Mouse (Mus musculus) urinary bladder, postnatal 36 days (tissue): ENCODE data around the gene Eci2.
"Not testable (repeated sequence)": the region's sequence is repeated elsewhere in the genome, so short reads cannot be mapped to it uniquely, and the experiment has no call there.

ENCODE experiments used
- DNase-seq, 2 experiments: peaks; one replicate each; pipeline ENCODE4 v3.0.0; 2022; ENCODE audit warnings: low spot score in 2 of 2, mixed read lengths in 1 of 2

Gene Eci2

DNA sequence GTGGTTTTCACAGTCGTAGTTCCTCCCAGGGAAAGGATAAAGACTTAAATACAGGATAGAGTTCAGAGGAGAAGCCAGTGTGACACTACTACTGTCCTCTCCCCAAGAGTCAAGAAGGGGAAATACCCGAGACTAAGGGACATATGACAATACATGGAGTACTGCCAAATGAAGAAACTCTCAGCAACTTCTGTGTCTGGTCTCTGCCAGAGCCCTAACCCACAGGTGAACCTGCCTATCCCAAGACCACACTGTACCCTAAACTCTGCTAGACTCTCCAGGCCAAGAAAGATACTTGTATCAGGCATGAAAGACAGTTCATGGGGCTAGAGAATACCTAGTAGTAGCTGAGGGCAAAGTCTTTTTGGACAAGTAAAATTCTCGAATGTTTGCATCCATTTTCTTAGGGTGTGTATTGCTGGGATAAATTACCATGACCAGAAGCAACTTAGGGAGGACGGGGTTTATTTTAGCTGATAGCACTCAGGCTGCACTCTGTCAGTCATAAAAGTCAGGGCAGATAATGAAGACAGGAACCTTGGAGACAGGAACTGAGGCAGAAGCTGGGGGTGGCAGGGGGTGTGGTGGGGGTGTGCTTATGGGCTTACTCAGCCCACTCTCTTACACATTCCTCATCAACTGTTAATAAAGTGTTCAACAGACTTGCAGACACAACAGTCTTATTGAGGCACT lies 35.2 kb downstream of the Eci2 start:
- DNase-seq: no peak

DNA sequence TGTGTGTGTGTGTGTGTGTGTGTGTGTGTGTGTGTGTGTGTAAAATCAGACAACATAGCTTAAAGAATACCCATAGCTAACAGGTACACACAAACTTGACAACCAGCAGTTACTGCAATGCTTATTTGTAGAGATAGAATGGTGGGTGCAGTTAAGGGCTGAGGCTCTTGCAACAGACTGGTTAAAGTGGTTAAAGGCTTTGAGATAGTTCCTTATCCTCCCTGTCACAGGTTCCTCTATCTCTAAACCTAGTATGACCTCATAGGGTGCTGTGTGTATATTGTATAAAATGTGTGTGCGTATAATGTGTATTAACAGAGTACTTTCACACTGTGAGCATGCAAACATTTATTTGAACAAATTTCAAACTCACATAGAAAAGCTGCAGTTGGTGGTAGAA lies 43.4 kb downstream of the Eci2 start:
- DNase-seq: not testable (repeated sequence)

DNA sequence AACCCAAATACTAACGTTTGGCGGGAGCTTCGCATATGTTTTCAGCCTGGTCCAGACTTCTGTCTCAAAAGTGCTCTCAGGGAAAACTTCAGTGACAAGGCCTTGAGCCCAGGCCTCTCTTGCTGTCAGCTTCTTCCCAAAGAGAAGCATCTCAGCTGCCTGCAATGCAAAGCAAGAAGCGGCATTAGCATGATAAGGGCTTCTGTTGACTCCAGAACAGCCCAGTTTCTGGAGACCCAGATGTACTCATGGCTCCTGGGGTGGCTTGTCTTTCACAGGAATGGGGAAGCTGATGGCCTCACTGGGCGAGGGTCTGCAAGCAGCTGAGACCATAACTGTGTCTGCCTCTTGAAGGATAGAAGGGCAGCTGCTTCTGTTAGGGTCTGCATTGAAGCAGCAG lies 48.3 kb downstream of the Eci2 start:
- DNase-seq: not testable (repeated sequence)

DNA sequence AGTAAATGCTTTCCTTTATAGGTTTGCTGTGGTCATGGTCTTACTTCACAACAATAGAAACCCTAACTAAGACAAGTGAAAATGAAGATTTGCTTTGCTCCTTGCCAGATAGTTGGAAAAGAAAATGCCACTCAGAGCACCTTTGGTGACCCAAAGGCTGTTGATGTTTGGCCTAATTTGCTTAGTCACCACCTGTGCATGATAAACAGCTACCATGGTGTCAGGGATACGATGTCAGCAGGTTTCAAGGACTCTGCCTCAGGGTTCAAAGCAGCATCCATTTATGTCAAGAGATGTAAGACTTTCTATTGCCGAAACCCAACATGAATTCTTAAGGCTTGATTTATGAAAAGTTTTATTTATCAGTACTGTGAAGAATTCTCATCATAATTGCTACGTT lies 49.5 kb downstream of the Eci2 start:
- no peak for DNase-seq

DNA sequence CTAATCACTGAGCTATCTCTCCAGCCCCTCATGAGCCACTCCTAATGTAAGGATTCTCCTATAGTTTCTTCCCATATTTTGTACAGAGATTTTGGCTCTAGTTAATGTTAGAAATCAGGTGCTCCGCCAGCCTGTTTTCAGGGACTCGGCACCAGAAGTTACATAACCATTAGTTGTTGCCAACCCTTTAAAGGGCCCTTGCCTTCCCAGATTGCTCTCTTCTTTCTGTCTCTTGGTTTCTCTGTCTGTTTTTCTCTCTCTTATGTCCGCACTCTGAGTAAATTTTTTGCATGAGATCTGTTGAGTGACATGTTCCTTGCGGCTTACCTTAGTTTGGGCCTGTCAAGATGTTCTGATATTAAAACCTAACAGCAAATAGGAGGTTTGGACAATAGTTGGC lies 50.8 kb downstream of the Eci2 start:
- no peak for DNase-seq

DNA sequence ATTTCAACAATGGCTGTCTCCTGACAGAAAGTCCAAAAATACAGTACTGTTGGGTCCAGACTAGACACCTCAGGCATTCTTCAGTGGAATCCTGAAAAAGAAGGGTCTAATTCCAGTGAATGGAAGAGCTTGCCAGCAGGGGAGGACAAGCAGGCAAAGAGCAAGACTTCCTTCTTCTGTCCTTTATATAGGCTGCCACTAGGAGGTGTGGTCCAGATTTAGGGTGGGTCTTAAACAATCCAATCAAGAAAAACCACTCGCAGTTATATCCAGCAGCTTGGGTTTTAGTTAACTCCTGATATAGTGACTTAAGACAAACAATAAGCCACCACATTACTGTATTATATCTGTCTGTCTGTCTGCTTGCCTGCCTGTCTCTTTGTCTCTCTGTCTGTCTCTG lies 53.1 kb downstream of the Eci2 start:
- DNase-seq: no peak

DNA sequence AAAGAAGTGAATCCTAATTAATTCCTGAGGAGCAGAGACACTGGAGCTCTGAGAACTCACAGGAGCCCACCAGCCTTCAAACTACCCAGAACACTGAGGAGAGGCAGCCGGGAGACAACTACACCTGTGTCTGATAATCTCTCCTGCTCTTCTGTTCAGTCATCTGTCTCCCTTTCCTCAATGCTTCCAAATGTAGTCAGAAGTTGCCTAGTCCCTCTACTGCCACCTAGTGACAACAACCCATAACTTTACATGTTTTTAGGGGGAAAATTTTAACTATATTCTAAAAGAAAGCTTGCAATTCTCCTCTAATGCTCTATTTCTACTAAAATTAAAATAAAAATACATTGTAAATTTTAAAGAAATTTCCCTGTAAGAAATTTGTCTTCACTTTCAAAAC lies 53.7 kb downstream of the Eci2 start:
- DNase-seq: no peak

DNA sequence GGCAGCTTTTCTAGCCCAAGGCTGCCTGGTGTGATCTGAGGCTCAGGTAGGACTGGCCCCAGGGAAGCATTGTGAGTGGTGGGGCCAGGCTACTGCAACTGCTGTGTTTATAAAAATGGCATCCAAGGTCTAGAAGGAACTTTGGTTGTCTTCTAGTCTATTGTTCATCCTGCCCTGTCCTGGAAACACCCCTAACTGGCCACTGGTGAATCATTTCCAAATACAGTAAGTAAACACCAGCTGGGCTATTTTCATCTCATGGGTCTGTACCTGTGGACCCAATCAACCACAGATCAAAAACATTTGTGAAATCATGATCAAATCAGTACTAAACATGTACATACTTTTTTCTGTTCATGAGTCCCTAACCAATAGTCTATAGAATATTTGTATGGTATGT lies 54.4 kb downstream of the Eci2 start:
- not testable (repeated sequence) for DNase-seq

DNA sequence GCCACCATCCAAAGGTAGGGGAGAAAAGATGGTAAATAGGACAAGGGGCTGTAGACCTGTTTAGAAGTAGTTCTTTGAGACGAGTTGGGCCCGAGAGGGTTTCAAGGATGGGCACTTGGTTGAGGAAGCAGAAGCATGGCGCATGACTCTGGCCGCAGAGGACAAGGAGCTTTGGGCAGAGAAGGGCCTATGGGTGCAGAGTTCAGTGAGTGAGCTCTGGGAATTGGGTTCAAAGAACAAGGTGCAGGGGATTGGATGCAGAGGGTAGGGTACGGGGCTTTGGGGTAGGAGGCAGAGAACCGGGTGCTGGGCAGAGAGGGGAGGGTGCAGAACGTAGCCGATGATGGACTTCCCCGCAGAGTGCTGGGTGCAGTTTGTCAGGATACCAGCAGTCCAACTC lies 61.2 kb downstream of the Eci2 start:
- DNase-seq: not testable (repeated sequence)

DNA sequence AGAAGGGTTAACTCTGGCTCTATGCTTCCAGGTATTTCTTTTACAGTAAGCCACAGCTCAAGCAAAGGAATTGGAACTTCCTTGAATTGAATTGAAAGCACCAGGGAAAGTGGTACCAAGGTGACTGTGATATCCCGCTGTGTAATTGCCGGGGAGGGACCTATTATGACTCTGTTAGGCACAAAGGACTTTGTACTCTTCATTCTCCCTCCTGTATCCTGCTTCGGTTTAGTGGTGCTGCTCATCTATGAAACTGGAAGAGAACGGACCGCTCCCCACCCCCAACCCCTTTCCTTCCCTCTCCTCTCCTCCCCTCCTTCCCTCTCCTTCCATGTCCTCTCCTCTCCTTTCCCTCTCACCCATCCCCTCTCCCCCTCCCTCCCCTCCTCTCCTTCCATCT lies 62.0 kb downstream of the Eci2 start:
- DNase-seq: no peak

DNA sequence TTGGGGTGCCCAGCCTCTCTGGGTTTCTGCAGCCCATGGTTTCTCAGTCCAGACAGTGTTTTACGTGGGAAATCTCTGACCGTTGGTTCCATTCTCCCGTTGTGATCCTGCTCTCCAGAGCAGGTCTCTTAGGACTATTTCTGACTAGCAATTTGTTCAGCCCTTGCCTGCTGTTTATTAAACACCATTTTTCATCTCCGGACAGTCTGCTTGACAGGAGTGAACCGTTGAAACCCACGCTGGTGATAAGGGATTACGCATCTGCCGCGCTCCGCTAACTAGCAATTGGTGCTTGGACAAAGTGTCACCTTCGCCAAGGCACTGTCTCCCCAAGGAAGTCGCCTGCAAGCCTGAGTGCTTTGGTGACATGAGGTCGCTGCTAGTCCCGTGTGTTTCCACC lies 62.5 kb downstream of the Eci2 start:
- DNase-seq: no peak

DNA sequence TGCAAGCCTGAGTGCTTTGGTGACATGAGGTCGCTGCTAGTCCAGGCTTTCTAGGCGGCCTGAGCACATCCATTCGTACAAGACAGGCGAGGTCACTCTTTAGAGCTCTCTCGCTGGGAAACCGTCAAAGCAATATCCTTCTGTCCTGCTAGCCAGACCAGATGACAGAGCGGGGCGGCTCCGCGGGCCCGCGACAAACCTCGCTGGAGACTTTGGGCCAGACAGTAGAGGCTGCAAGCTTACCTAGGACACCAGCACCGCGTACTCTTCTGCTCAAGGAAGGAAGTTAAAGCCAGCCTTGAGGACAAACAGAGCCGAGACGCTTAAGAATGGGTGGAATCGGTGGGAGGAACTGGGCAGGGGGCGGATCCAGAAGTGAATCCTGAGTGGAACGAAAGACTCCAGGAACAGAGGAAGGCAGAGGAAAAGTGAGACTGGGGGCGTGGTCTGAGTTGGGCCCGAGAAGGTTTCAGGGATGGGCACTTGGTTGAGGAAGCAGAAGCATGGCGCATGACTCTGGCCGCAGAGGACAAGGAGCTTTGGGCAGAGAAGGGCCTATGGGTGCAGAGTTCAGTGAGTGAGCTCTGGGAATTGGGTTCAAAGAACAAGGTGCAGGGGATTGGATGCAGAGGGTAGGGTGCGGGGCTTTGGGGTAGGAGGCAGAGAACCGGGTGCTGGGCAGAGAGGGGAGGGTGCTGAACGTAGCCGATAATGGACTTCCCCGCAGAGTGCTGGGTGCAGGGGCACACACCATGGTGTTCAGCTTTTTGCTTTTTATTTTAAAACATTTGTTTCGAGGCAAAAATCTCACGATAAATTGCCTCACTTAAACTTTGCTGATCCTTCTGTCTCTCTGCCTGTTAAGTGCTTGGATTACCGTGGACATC lies 63.1 kb downstream of the Eci2 start, which contains the start of gene Eci3:
TSS of gene Eci3 (minus strand) at position 300 of the 887 bp plus-strand sequence.
- peak; percentile 32 to 68 for DNase-seq

DNA sequence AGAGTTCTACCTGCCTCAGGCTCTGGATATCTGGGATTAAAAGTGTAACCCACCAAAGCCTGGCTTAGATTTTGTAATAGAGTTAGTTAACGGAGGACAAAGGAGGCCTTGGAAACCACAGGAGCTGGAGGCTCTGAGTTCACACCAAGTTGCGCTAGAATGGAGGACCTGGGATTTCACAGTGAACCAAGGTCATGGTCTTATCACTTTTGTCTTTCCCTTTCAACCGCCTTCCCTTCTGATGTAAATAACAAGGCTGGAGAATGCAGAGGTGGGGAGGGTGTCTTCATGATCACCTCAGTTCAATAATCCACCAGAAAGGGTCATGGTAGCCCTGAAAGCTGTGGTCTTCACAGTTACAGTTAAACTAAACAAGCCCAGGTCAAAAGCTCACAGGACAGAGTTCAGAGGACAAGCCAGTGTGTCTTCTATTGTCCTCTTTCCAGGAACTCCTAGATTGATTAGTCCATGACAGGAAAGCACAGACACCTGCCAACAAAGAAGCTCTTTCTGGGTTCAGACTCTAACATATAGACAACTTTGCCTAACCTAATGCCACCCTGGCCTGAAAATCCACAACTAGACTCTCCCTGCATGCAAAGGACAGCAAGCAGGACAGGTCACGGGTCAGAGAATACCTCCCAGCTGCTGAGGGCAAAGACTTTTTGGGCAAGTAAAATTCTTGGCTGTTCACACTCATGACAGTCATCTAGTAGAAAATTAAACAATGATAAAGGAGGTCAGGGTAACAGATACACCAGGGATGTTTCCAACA lies 65.7 kb downstream of the Eci2 start:
- DNase-seq: no peak

DNA sequence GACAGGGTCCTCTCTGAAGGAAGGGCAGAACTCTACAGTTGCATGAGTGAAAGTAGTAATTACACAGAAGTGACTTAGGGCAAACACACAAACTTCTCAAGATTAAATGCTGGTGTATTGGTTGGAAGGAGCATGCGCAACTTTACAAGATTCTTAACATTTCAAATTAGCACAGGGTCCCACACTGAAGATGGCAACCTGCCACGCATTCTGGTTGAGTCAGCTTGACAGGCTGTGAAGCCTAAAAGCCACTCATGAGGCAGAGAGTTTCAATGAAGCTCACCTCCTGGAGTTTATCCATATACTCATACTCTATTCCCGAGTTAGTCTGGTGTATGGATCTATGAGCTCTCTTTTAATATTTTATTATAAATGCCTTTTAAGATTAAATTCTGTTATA lies 68.7 kb downstream of the Eci2 start:
- DNase-seq: not testable (repeated sequence)

DNA sequence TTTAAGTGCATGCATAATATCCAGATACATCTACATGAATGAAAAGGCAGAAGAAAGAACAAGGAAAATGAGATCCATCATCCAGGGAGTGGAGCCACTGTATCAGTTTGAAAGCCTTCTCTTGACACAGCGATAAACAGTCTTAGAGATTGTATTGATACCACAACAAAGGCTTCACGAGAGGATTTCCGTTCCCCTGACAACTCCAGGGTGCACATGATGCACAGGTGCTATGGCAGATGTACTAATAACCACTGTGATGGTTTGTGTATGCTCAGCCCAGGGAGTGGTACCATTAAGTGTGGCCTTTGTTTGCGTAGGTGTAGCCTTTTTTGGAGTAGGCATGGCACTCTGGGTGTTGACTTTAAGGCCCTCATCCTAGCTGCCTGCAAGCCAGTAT lies 70.0 kb downstream of the Eci2 start:
- no peak for DNase-seq

DNA sequence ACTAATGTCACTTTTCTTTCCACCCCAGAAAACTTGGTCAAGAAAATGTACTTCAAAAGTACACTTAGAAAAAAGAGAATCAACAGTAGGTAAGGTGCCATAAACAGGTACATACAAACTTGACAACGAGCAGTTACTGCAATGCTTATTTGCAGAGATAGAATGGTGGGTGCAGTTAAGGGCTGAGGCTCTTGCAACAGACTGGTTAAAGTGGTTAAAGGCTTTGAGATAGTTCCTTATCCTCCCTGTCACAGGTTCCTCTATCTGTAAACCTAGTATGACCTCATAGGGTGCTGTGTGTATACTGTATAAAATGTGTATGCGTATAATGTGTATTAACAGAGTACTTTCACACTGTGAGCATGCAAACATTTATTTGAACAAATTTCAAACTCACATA lies 75.5 kb downstream of the Eci2 start:
- DNase-seq: not testable (repeated sequence)

DNA sequence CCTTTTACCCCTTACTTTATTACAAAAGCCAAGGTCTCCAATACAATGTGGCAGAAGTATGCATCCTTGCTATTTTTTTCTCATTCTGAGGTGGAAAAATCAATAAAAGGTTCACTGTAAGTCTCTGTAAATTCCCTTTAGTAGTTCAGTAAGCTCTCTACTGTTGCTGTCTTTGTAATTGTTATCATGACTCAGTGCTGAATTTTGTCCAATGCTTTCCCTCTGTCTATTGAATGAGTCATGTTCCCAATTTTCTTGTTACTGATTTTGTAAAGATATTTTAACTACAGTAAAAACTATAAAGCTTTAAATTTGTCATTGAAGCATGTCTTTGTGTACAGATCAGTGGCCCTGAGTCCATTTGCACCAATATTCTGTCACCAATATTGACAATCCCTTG lies 84.5 kb downstream of the Eci2 start:
- no peak for DNase-seq

DNA sequence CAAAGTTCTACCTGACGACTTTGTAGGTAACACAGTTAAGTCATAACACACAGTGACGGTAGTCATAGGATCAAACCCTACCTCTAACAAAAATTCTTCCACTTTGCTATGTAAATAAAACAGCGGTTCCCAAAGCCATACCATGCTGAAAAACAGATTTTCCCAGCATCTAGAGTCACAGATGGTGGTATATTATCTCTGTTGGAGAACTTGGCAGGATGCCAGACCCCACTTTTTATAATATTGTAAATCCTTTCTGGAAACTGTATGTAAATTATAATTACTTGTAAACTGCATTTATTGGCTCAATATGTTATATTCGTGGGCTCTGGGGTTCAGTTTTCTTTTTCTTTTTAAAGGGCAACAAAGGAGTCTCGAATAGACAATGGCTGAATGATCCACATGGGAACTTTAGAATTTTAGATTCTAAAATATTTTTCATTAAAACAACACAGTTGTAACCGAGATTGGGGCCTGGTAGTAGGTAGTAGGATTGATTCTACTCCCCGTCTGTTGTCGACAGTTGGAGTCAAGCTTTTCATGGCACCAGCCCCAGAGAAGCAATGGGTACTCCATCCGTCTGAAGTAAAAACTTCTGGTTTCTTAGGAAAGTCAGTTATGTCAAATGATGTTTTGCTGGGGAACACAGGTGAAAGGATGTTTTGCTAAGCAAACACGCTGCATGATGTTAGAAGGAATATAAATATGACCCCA lies 91.8 kb downstream of the Eci2 start:
- DNase-seq: no peak
